Mouse (Mus musculus): ENCODE data around the gene Large1. TPM values are rescaled to one million over a fixed set of nuclear protein-coding genes. Genes with fewer than 3 reads are reported as not detected.

Gene Large1
- polyA plus RNA-seq, 1 experiment from 2014 or later = 15.0 TPM

- no peaks in the 10 kb centered on the region for H3K9me3 ChIP-seq (ENCODE audit: control insufficient read depth, low read depth, low read length)
- WGBS = 32% methylated on average over 1 of the region's 1 CpGs
- H3K4me3 ChIP-seq (ENCODE audit: low read depth, low read length) = no peak overlapping the region
- H3K27ac ChIP-seq (ENCODE audit: low read length) = no peak overlapping the region
- H3K36me3 ChIP-seq (ENCODE audit: control insufficient read depth, insufficient read depth, low read length) = no peaks in the 10 kb centered on the region
- no peaks in the 10 kb centered on the region for H3K4me1 ChIP-seq (ENCODE audit: control insufficient read depth, insufficient read depth, low read length)
- no peak overlapping the region for H3K4me2 ChIP-seq (replicated peaks; ENCODE audit: low read depth, low read length)
- H3K27me3 ChIP-seq (ENCODE audit: control insufficient read depth, insufficient read depth, low read length) = no peaks in the 10 kb centered on the region
- ATAC-seq (ENCODE audit: insufficient number of reproducible peaks, insufficient read depth, low FRiP score, low read depth) = no peak
- H3K9ac ChIP-seq (replicated peaks; ENCODE audit: low read depth, low read length) = no peak overlapping the region
These were observed 291.9 kb downstream of the Large1 start for GRCm38 (mm10) chr8:73061410-73061809.

- Histone ChIP-seq H3K9ac (replicated peaks; ENCODE audit: low read depth, low read length) (no peak overlapping the region), H3K36me3 (ENCODE audit: control insufficient read depth, insufficient read depth, low read length) (no peaks in the 10 kb centered on the region), H3K27me3 (ENCODE audit: control insufficient read depth, insufficient read depth, low read length) (no peaks in the 10 kb centered on the region), H3K4me3 (ENCODE audit: low read depth, low read length) (no peak overlapping the region), H3K4me2 (replicated peaks; ENCODE audit: low read depth, low read length) (no peak overlapping the region), H3K4me1 (ENCODE audit: control insufficient read depth, insufficient read depth, low read length) (no peaks in the 10 kb centered on the region), H3K9me3 (ENCODE audit: control insufficient read depth, low read depth, low read length) (no peaks in the 10 kb centered on the region), H3K27ac (ENCODE audit: low read length) (no peak overlapping the region)
- 68% methylated on average over 1 of the region's 1 CpGs for WGBS
- ATAC-seq (ENCODE audit: insufficient number of reproducible peaks, insufficient read depth, low FRiP score, low read depth) = no peak
These were observed 298.6 kb downstream of the Large1 start for GRCm38 (mm10) chr8:73054726-73055125.

DNA sequence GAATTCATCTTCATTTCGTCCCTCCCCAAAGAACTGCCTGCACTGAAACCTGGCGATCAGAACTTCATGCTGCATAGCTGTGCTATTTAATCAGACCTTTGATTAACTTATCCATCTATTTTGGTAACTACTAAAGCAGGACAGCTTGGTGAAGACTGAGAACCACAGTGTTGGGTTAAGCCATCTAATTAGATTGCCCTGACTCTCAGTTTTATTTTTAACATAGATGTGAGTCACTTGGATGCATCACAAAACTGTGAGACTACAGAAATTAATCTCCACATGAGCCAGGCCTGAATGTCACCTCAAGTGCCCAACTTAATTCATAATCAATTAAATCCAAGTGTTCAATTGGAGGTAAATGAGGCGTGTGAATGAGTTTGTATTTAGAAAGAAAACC, 299.5 kb downstream of the Large1 start:
- Histone ChIP-seq H3K36me3 (ENCODE audit: control insufficient read depth, insufficient read depth, low read length) (no peaks in the 10 kb centered on the region), H3K9ac (replicated peaks; ENCODE audit: low read depth, low read length) (no peak overlapping the region), H3K4me2 (replicated peaks; ENCODE audit: low read depth, low read length) (no peak overlapping the region), H3K4me1 (ENCODE audit: control insufficient read depth, insufficient read depth, low read length) (no peaks in the 10 kb centered on the region), H3K27me3 (ENCODE audit: control insufficient read depth, insufficient read depth, low read length) (no peaks in the 10 kb centered on the region), H3K4me3 (ENCODE audit: low read depth, low read length) (no peak overlapping the region), H3K27ac (ENCODE audit: low read length) (no peak overlapping the region), H3K9me3 (ENCODE audit: control insufficient read depth, low read depth, low read length) (no peaks in the 10 kb centered on the region)
- WGBS = 79% methylated on average over 3 of the region's 3 CpGs
- no peak for ATAC-seq (ENCODE audit: insufficient number of reproducible peaks, insufficient read depth, low FRiP score, low read depth)

GRCm38 (mm10) chr8:73052414-73052813, 300.9 kb downstream of the Large1 start:
- WGBS = 55% methylated on average over 1 of the region's 1 CpGs
- Histone ChIP-seq H3K9me3 (ENCODE audit: control insufficient read depth, low read depth, low read length) (no peaks in the 10 kb centered on the region), H3K9ac (replicated peaks; ENCODE audit: low read depth, low read length) (no peak overlapping the region), H3K4me1 (ENCODE audit: control insufficient read depth, insufficient read depth, low read length) (no peaks in the 10 kb centered on the region), H3K36me3 (ENCODE audit: control insufficient read depth, insufficient read depth, low read length) (no peaks in the 10 kb centered on the region), H3K4me3 (ENCODE audit: low read depth, low read length) (no peak overlapping the region), H3K27me3 (ENCODE audit: control insufficient read depth, insufficient read depth, low read length) (no peaks in the 10 kb centered on the region), H3K4me2 (replicated peaks; ENCODE audit: low read depth, low read length) (no peak overlapping the region), H3K27ac (ENCODE audit: low read length) (no peak overlapping the region)
- ATAC-seq (ENCODE audit: insufficient number of reproducible peaks, insufficient read depth, low FRiP score, low read depth) = no peak

GRCm38 (mm10) chr8:73048136-73048535, 305.2 kb downstream of the Large1 start:
- ATAC-seq (ENCODE audit: insufficient number of reproducible peaks, insufficient read depth, low FRiP score, low read depth) = no peak
- no peak overlapping the region for H3K9ac ChIP-seq (replicated peaks; ENCODE audit: low read depth, low read length)
- no peak overlapping the region for H3K4me2 ChIP-seq (replicated peaks; ENCODE audit: low read depth, low read length)
- no peaks in the 10 kb centered on the region for H3K4me1 ChIP-seq (ENCODE audit: control insufficient read depth, insufficient read depth, low read length)
- 94% methylated on average over 3 of the region's 3 CpGs for WGBS
- H3K27me3 ChIP-seq (ENCODE audit: control insufficient read depth, insufficient read depth, low read length) = no peaks in the 10 kb centered on the region
- H3K27ac ChIP-seq (ENCODE audit: low read length) = no peak overlapping the region
- H3K4me3 ChIP-seq (ENCODE audit: low read depth, low read length) = no peak overlapping the region
- H3K36me3 ChIP-seq (ENCODE audit: control insufficient read depth, insufficient read depth, low read length) = no peaks in the 10 kb centered on the region
- no peaks in the 10 kb centered on the region for H3K9me3 ChIP-seq (ENCODE audit: control insufficient read depth, low read depth, low read length)

DNA sequence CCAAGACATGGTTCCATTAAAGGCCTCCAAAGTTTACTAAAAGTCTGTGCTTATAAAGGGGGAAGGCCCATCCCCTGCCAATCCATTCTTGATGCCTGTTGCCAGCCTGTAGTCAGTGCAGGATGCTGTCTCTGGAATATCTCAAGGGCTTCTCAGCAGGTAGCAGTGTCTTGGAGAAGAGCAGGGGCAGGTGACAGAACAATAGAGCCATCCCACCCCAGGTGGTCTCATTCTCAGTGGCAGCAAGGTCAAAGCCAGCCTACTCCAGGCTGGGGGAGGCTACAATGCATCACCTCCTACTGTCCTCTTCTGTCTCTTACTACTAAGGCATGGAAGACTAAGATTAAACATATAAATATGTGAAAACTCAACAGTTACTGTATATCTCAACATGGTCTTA, 323.6 kb downstream of the Large1 start:
- Histone ChIP-seq H3K4me3 (ENCODE audit: low read depth, low read length) (no peak overlapping the region), H3K27ac (ENCODE audit: low read length) (no peak overlapping the region), H3K9ac (replicated peaks; ENCODE audit: low read depth, low read length) (no peak overlapping the region), H3K36me3 (ENCODE audit: control insufficient read depth, insufficient read depth, low read length) (no peaks in the 10 kb centered on the region), H3K4me1 (ENCODE audit: control insufficient read depth, insufficient read depth, low read length) (no peaks in the 10 kb centered on the region), H3K4me2 (replicated peaks; ENCODE audit: low read depth, low read length) (no peak overlapping the region), H3K9me3 (ENCODE audit: control insufficient read depth, low read depth, low read length) (no peaks in the 10 kb centered on the region), H3K27me3 (ENCODE audit: control insufficient read depth, insufficient read depth, low read length) (no peaks in the 10 kb centered on the region)
- ATAC-seq (ENCODE audit: insufficient number of reproducible peaks, insufficient read depth, low FRiP score, low read depth) = no peak

DNA sequence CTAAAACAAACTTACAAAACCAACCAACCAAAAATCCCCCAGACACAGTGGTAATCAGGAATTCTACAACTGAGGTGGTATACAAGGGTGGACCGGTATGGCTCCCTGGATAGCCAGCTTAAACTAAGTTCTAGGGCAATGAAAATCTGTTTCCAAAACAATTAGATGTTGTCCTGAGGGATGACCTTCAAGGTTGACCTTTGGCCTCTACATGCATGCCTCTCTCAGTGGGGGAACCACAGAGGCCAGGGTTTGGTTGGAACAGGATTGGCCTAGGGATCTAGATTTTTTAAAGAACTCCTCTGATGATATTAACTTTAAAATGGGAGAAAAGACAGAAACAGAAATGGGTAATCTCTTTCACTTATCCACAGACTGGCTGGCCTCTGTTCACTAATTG, 335.1 kb downstream of the Large1 start:
- WGBS = 92% methylated on average over 1 of the region's 1 CpGs
- Histone ChIP-seq H3K4me1 (ENCODE audit: control insufficient read depth, insufficient read depth, low read length) (no peaks in the 10 kb centered on the region), H3K27ac (ENCODE audit: low read length) (no peak overlapping the region), H3K36me3 (ENCODE audit: control insufficient read depth, insufficient read depth, low read length) (no peaks in the 10 kb centered on the region), H3K9me3 (ENCODE audit: control insufficient read depth, low read depth, low read length) (no peaks in the 10 kb centered on the region), H3K27me3 (ENCODE audit: control insufficient read depth, insufficient read depth, low read length) (no peaks in the 10 kb centered on the region), H3K9ac (replicated peaks; ENCODE audit: low read depth, low read length) (no peak overlapping the region), H3K4me2 (replicated peaks; ENCODE audit: low read depth, low read length) (no peak overlapping the region), H3K4me3 (ENCODE audit: low read depth, low read length) (no peak overlapping the region)
- no peak for ATAC-seq (ENCODE audit: insufficient number of reproducible peaks, insufficient read depth, low FRiP score, low read depth)

GRCm38 (mm10) chr8:73017601-73018000, 335.7 kb downstream of the Large1 start:
- no peak overlapping the region for H3K4me2 ChIP-seq (replicated peaks; ENCODE audit: low read depth, low read length)
- no peak overlapping the region for H3K9ac ChIP-seq (replicated peaks; ENCODE audit: low read depth, low read length)
- no peaks in the 10 kb centered on the region for H3K4me1 ChIP-seq (ENCODE audit: control insufficient read depth, insufficient read depth, low read length)
- WGBS = 93% methylated on average over 1 of the region's 1 CpGs
- no peaks in the 10 kb centered on the region for H3K36me3 ChIP-seq (ENCODE audit: control insufficient read depth, insufficient read depth, low read length)
- ATAC-seq (ENCODE audit: insufficient number of reproducible peaks, insufficient read depth, low FRiP score, low read depth) = no peak
- no peaks in the 10 kb centered on the region for H3K9me3 ChIP-seq (ENCODE audit: control insufficient read depth, low read depth, low read length)
- no peak overlapping the region for H3K27ac ChIP-seq (ENCODE audit: low read length)
- H3K27me3 ChIP-seq (ENCODE audit: control insufficient read depth, insufficient read depth, low read length) = no peaks in the 10 kb centered on the region
- H3K4me3 ChIP-seq (ENCODE audit: low read depth, low read length) = no peak overlapping the region

DNA sequence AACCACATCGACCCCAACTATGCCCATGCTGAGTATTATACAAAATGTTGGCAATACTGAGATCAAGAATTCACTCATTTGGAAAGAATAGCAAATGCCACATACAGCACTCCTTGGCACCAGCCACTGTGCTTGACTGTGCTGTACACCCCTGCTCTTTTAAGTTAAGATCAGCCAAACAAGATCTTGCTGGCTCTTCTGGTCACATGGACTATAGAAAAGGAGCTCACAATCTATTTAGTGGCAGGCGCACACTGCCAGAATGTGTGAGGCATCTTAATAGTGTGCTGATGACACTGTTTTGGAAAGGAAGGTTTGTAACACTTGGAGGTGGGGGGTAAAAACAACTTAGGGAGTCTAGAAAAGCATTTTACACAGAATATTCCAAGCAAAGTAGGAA, 337.0 kb downstream of the Large1 start:
- H3K27me3 ChIP-seq (ENCODE audit: control insufficient read depth, insufficient read depth, low read length) = no peaks in the 10 kb centered on the region
- no peak overlapping the region for H3K4me3 ChIP-seq (ENCODE audit: low read depth, low read length)
- no peaks in the 10 kb centered on the region for H3K4me1 ChIP-seq (ENCODE audit: control insufficient read depth, insufficient read depth, low read length)
- no peak overlapping the region for H3K4me2 ChIP-seq (replicated peaks; ENCODE audit: low read depth, low read length)
- no peaks in the 10 kb centered on the region for H3K9me3 ChIP-seq (ENCODE audit: control insufficient read depth, low read depth, low read length)
- no peak overlapping the region for H3K9ac ChIP-seq (replicated peaks; ENCODE audit: low read depth, low read length)
- H3K36me3 ChIP-seq (ENCODE audit: control insufficient read depth, insufficient read depth, low read length) = no peaks in the 10 kb centered on the region
- 84% methylated on average over 2 of the region's 2 CpGs for WGBS
- ATAC-seq (ENCODE audit: insufficient number of reproducible peaks, insufficient read depth, low FRiP score, low read depth) = no peak
- no peak overlapping the region for H3K27ac ChIP-seq (ENCODE audit: low read length)
